Mouse (Mus musculus) hematopoietic stem cell, adult 5-6 weeks (primary cell): ENCODE results near the gene Lhpp. TPM values are rescaled to one million over a fixed set of nuclear protein-coding genes. Genes with fewer than 3 reads are reported as not detected.
A peak's percentile ranks its signal among the peaks of the same experiment; 100 is the strongest.

Source experiments
- ATAC-seq, 2 experiments: fragments of 125-278 bp in 1 of 2; replicated peaks in 1 of 2; 2 replicates each; pipeline ENCODE4 v1.8.0; 2016 to 2017; ENCODE audit warnings: inconsistent platforms in 2 of 2, mild to moderate bottlenecking in 2 of 2, moderate number of reproducible peaks in 2 of 2, low read depth in 1 of 2, moderate TSS enrichment in 1 of 2; ENCODE audit not compliant: low FRiP score in 2 of 2, poor library complexity in 2 of 2, severe bottlenecking in 2 of 2, insufficient read depth in 1 of 2, low TSS enrichment in 1 of 2
- total RNA-seq: library from RNA; stranded (forward); fragments of 172-1452, 232-1000 nt; gene quantifications from 2 replicates; pipeline ENCODE4 v1.2.3, GENCODE M21; 2017

Gene Lhpp
- total RNA-seq, 1 experiment from 2014 or later, result 7.9 TPM

- no peak for ATAC-seq
Observed at GRCm38 (mm10) chr7:132665664-132666382, 55.4 kb downstream of the Lhpp start.

GRCm38 (mm10) chr7:132666516-132666915 lies 56.1 kb downstream of the Lhpp start:
- ATAC-seq, result no peak

- no peak for ATAC-seq
Observed at GRCm38 (mm10) chr7:132668604-132669003, 58.2 kb downstream of the Lhpp start.

- ATAC-seq, result no peak
Observed at GRCm38 (mm10) chr7:132669999-132670862, 59.8 kb downstream of the Lhpp start.

GRCm38 (mm10) chr7:132670863-132671165 lies 60.4 kb downstream of the Lhpp start:
- no peak for ATAC-seq

GRCm38 (mm10) chr7:132672481-132672959 lies 62.1 kb downstream of the Lhpp start:
- peak; percentile 73 to 82 for ATAC-seq

GRCm38 (mm10) chr7:132673931-132674755 lies 63.7 kb downstream of the Lhpp start:
- no peak for ATAC-seq

GRCm38 (mm10) chr7:132675922-132676321 lies 65.5 kb downstream of the Lhpp start:
- ATAC-seq, result no peak

- no peak for ATAC-seq
Observed at GRCm38 (mm10) chr7:132679117-132679516, 68.7 kb downstream of the Lhpp start.

- no peak for ATAC-seq
Observed at GRCm38 (mm10) chr7:132679549-132679948, 69.1 kb downstream of the Lhpp start.

- ATAC-seq, result no peak
Observed at GRCm38 (mm10) chr7:132681296-132681695, 70.9 kb downstream of the Lhpp start.

GRCm38 (mm10) chr7:132681831-132682230 lies 71.4 kb downstream of the Lhpp start:
- no peak for ATAC-seq

GRCm38 (mm10) chr7:132682336-132682735 lies 71.9 kb downstream of the Lhpp start:
- no peak for ATAC-seq

- ATAC-seq, result no peak
Observed at GRCm38 (mm10) chr7:132682901-132683300, 72.5 kb downstream of the Lhpp start.

GRCm38 (mm10) chr7:132683923-132684322 lies 73.5 kb downstream of the Lhpp start:
- peak in 1 of 2 experiments; percentile 9; a peak in 1 of 4 replicates for ATAC-seq

GRCm38 (mm10) chr7:132686515-132686914 lies 76.1 kb downstream of the Lhpp start:
- ATAC-seq, result peak; percentile 83 to 84

GRCm38 (mm10) chr7:132687897-132688296 lies 77.5 kb downstream of the Lhpp start:
- ATAC-seq, result no peak

- no peak for ATAC-seq
Observed at GRCm38 (mm10) chr7:132688721-132689120, 78.3 kb downstream of the Lhpp start.
